Mouse (Mus musculus): Measurements from ENCODE around the gene Gm44965. TPM values are rescaled to one million over a fixed set of nuclear protein-coding genes. Genes with fewer than 3 reads are reported as not detected.

Gm44965 gene
- polyA plus RNA-seq, 1 experiment from 2014 or later: not detected

DNA sequence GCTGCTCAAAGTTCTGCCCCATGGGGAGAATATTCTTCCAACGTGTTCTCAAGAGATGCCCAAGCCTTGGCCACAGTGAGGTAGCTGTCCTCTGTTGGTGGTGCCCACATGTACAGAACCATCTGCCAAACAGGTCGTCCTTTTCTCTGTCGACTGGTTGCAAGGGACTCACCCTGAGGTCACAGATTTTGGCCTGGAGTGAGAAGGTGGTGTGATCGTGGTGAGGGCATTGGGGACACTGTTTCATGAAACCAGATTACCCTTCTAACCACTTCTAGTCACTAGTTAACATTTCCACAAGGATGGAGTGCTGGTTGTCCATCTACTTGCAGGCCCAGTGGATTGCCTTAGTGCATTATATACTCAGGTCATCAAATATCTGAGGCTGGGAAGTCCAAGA is 55.0 kb downstream of the Gm44965 start:
- no peak for ATAC-seq (replicated peaks; ENCODE audit: low FRiP score)
- Histone ChIP-seq H3K4me1 (peaks cover 4% of the 10 kb centered on the region), H3K27me3 (peaks cover 3% of the 10 kb centered on the region; the same call in 1 of the 2 replicates), H3K4me3 (replicated peaks) (no peak overlapping the region), H3K27ac (no peak overlapping the region), H3K9ac (no peak overlapping the region), H3K4me2 (no peak overlapping the region), H3K36me3 (no peaks in the 10 kb centered on the region), H3K9me3 (replicated peaks) (no peaks in the 10 kb centered on the region)
- 89% methylated on average over 4 of the region's 4 CpGs for WGBS

DNA sequence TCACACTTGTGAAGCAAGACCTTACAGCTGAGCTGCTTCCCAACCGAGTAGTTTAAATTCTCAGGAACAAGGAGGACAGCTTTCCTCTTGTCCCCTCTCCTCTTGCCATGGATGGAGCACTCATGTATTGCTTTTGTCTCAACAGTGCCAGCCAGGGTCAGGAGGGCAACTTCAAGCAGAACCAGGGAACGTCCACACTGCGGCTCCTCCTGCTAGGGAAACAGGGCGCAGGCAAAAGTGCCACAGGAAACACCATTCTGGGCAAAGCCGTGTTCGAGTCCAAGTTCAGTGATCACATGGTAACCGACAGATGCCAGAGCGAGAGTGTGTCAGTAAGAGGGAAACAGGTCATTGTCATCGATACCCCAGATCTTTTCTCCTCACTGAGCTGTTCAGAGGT is 56.3 kb downstream of the Gm44965 start:
- H3K4me3 ChIP-seq (replicated peaks): no peak overlapping the region
- WGBS: 89% methylated on average over 9 of the region's 9 CpGs
- H3K36me3 ChIP-seq: no peaks in the 10 kb centered on the region
- no peak overlapping the region for H3K27ac ChIP-seq
- no peak overlapping the region for H3K9ac ChIP-seq
- no peak overlapping the region for H3K4me2 ChIP-seq
- H3K27me3 ChIP-seq: peaks cover 2% of the 10 kb centered on the region; the same call in 1 of the 2 replicates
- H3K9me3 ChIP-seq (replicated peaks): no peaks in the 10 kb centered on the region
- ATAC-seq (replicated peaks; ENCODE audit: low FRiP score): no peak
- H3K4me1 ChIP-seq: peaks cover 4% of the 10 kb centered on the region

DNA sequence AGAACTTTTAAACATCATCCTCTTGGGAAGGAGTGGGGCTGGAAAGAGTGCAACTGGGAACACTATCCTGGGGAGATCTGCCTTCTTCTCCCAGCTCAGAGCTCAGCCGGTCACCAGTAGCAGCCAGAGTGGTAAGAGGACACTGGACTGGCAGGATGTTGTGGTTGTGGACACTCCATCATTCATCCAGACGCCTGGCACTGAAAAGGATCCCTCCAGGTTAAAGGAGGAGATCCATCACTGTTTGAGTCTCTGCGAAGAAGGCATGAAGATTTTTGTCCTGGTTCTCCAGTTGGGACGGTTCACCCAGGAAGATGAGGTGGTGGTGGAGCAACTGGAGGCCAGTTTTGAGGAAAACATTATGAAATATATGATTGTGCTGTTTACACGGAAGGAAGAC is 65.0 kb downstream of the Gm44965 start:
- no peak overlapping the region for H3K27ac ChIP-seq
- 58% methylated on average over 5 of the region's 5 CpGs for WGBS
- H3K9me3 ChIP-seq (replicated peaks): no peaks in the 10 kb centered on the region
- H3K4me2 ChIP-seq: no peak overlapping the region
- no peaks in the 10 kb centered on the region for H3K36me3 ChIP-seq
- H3K4me1 ChIP-seq: no peaks in the 10 kb centered on the region
- H3K4me3 ChIP-seq (replicated peaks): no peak overlapping the region
- no peak for ATAC-seq (replicated peaks; ENCODE audit: low FRiP score)
- no peaks in the 10 kb centered on the region for H3K27me3 ChIP-seq
- H3K9ac ChIP-seq: no peak overlapping the region

DNA sequence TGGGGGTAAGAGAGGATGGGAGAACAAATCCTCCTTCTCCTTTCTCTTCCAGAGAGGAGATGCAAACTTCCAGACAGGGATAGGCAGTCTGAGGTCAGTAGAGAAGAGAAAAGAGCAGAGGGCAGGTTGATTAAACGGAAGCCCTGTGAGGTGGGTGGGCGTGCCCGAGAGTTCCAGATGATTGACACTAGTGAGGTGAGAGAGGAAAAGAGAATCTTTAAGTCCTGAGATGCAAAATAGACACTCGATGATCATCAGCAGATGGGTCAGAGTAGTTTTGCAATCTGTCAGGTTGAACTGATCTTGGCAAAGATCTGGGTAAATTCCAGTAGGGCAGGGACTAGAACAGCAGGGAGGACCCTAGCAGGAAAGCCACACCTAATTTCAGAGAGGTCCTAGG is 71.0 kb downstream of the Gm44965 start:
- H3K27me3 ChIP-seq: no peaks in the 10 kb centered on the region
- no peaks in the 10 kb centered on the region for H3K4me1 ChIP-seq
- 80% methylated on average over 4 of the region's 4 CpGs for WGBS
- no peak overlapping the region for H3K9ac ChIP-seq
- no peak overlapping the region for H3K4me2 ChIP-seq
- H3K36me3 ChIP-seq: no peaks in the 10 kb centered on the region
- no peaks in the 10 kb centered on the region for H3K9me3 ChIP-seq (replicated peaks)
- no peak overlapping the region for H3K4me3 ChIP-seq (replicated peaks)
- H3K27ac ChIP-seq: no peak overlapping the region
- ATAC-seq (replicated peaks; ENCODE audit: low FRiP score): no peak

DNA sequence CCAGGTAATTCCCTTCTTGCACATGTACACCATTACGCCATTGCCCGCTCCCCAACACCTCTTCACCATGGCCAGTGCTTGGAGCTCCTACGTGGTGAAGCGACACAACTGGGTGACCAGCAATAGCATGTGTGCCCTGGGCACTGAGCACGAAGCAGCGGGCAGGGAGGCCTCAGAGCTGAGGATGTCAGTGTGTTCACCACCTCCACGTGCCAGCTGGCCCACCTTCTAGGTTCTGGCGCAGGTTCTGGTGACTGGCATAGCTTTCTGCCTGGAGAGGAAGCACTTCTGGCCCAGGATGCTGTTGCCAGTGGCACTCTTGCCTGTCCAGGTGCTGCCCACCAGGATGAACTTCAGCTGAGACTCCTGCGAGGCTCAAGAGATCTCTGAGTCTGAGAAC is 71.7 kb downstream of the Gm44965 start:
- no peak for ATAC-seq (replicated peaks; ENCODE audit: low FRiP score)
- 92% methylated on average over 9 of the region's 9 CpGs for WGBS
- H3K27ac ChIP-seq: 0 out of 2 replicates have a peak overlapping the region, but pooled peaks have one; percentile 68

DNA sequence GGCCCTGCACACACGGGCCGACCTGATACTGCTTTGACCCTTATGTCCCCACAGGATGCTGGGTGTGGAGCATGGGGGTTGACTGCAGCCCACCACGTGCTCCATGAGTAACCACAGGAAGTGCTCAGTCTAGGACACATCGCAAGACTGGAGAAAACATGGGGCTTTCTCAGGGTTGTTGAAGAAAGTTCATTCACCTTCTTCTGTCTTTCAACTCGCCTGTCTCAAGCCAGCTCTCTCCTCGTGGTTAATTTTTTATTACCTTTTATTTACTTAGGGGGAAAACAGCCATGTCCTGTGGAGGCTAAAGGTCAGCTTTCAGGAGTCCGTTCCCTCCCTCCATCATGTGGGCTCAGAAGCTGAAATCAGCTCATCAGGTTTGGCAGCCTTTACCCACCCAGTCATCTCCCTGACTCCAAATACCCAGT is 72.4 kb downstream of the Gm44965 start:
- Histone ChIP-seq H3K9me3 (replicated peaks) (no peaks in the 10 kb centered on the region), H3K27ac (peak overlapping the region; percentile 68; the same call in 1 of the 2 replicates), H3K4me2 (no peak overlapping the region), H3K27me3 (no peaks in the 10 kb centered on the region), H3K9ac (no peak overlapping the region), H3K4me1 (no peaks in the 10 kb centered on the region), H3K4me3 (replicated peaks) (no peak overlapping the region), H3K36me3 (no peaks in the 10 kb centered on the region)
- WGBS: 31% methylated on average over 7 of the region's 7 CpGs
- no peak; the same call in 1 of the 2 replicates for ATAC-seq (replicated peaks; ENCODE audit: low FRiP score)

More for the DNA sequence above, 71.7 kb downstream of the Gm44965 start:
- H3K9me3 ChIP-seq (replicated peaks): no peaks in the 10 kb centered on the region
- no peaks in the 10 kb centered on the region for H3K27me3 ChIP-seq
- H3K9ac ChIP-seq: no peak overlapping the region
- no peaks in the 10 kb centered on the region for H3K36me3 ChIP-seq
- no peak overlapping the region for H3K4me2 ChIP-seq
- no peak overlapping the region for H3K4me3 ChIP-seq (replicated peaks)
- no peaks in the 10 kb centered on the region for H3K4me1 ChIP-seq

DNA sequence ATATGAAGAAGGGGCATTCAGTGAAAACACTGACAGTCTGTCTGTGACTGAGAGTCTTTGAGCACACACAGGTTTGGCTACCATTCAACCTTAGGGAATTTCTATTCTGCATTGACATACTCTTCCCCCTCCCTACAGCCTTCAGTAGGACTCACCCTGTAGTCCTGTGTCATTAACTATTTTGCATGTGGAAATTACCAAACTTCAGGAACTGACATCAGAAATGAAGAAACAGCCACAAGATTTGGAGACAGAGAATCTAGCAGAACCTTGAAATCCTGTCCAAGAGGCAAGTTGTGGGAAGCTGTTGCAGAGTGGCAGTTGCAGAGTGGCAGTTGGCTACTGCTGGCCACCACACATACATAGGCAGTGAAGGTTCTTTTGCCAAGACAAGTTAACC is 74.3 kb downstream of the Gm44965 start:
- no peak overlapping the region for H3K27ac ChIP-seq
- H3K27me3 ChIP-seq: no peaks in the 10 kb centered on the region
- no peaks in the 10 kb centered on the region for H3K9me3 ChIP-seq (replicated peaks)
- H3K4me3 ChIP-seq (replicated peaks): no peak overlapping the region
- H3K4me2 ChIP-seq: no peak overlapping the region
- no peak for ATAC-seq (replicated peaks; ENCODE audit: low FRiP score)
- H3K4me1 ChIP-seq: no peaks in the 10 kb centered on the region
- no peak overlapping the region for H3K9ac ChIP-seq
- no peaks in the 10 kb centered on the region for H3K36me3 ChIP-seq

Other genes with a start within 250 kb of the Gm44965 start
- 21.2 and 23.6 TPM in 2 replicates for gene Krba1, start 198.4 kb upstream of the Gm44965 start, polyA plus RNA-seq (2015; fragmentation: Nextera tagmentation; extraction: Ambion mirVana)
- 27.2 and 29.6 TPM in 2 replicates for gene Zfp467, start 148.1 kb upstream of the Gm44965 start, polyA plus RNA-seq (2015; fragmentation: Nextera tagmentation; extraction: Ambion mirVana)
- gene Sspo, start 145.7 kb upstream of the Gm44965 start, polyA plus RNA-seq (2015; fragmentation: Nextera tagmentation; extraction: Ambion mirVana): 0.22 and 0.86 TPM in 2 replicates
- gene Atp6v0e2, start 56.3 kb upstream of the Gm44965 start, polyA plus RNA-seq (2015; fragmentation: Nextera tagmentation; extraction: Ambion mirVana): 28.0 and 29.6 TPM in 2 replicates
- 12.8 and 16.4 TPM in 2 replicates for gene Lrrc61, start 39.1 kb upstream of the Gm44965 start, polyA plus RNA-seq (2015; fragmentation: Nextera tagmentation; extraction: Ambion mirVana)
- gene Rarres2, start 21.2 kb upstream of the Gm44965 start, polyA plus RNA-seq (2015; fragmentation: Nextera tagmentation; extraction: Ambion mirVana): 55.4 and 68.7 TPM in 2 replicates
- gene Gm45021, start 4.3 kb upstream of the Gm44965 start, polyA plus RNA-seq (2015; fragmentation: Nextera tagmentation; extraction: Ambion mirVana): not detected in 2 replicates
- 43.8 and 47.3 TPM in 2 replicates for gene Repin1, start 58 bp upstream of the Gm44965 start, polyA plus RNA-seq (2015; fragmentation: Nextera tagmentation; extraction: Ambion mirVana)
- 7.0 and 7.9 TPM in 2 replicates for gene Zfp775, start 8.1 kb downstream of the Gm44965 start, polyA plus RNA-seq (2015; fragmentation: Nextera tagmentation; extraction: Ambion mirVana)
- 3.0 and 3.1 TPM in 2 replicates for gene AI854703, start 32.8 kb downstream of the Gm44965 start, polyA plus RNA-seq (2015; fragmentation: Nextera tagmentation; extraction: Ambion mirVana)
- 3.3 and 3.8 TPM in 2 replicates for gene Gimap8, start 53.3 kb downstream of the Gm44965 start, polyA plus RNA-seq (2015; fragmentation: Nextera tagmentation; extraction: Ambion mirVana)
- gene Gimap9, start 82.2 kb downstream of the Gm44965 start, polyA plus RNA-seq (2015; fragmentation: Nextera tagmentation; extraction: Ambion mirVana): 11.7 and 12.6 TPM in 2 replicates
- 69.5 and 72.5 TPM in 2 replicates for gene Gimap4, start 90.6 kb downstream of the Gm44965 start, polyA plus RNA-seq (2015; fragmentation: Nextera tagmentation; extraction: Ambion mirVana)
- gene Gimap6, start 114.3 kb downstream of the Gm44965 start, polyA plus RNA-seq (2015; fragmentation: Nextera tagmentation; extraction: Ambion mirVana): 50.6 and 51.3 TPM in 2 replicates
- 2.7 and 3.3 TPM in 2 replicates for gene Gm28053, start 124.7 kb downstream of the Gm44965 start, polyA plus RNA-seq (2015; fragmentation: Nextera tagmentation; extraction: Ambion mirVana)
- not detected in 2 replicates for gene Gimap7, start 124.7 kb downstream of the Gm44965 start, polyA plus RNA-seq (2015; fragmentation: Nextera tagmentation; extraction: Ambion mirVana)
- gene Gimap1, start 145.1 kb downstream of the Gm44965 start, polyA plus RNA-seq (2015; fragmentation: Nextera tagmentation; extraction: Ambion mirVana): 32.4 and 33.1 TPM in 2 replicates
- gene Gimap5, start 152.3 kb downstream of the Gm44965 start, polyA plus RNA-seq (2015; fragmentation: Nextera tagmentation; extraction: Ambion mirVana): 16.4 and 16.5 TPM in 2 replicates
- gene Gimap3, start 176.9 kb downstream of the Gm44965 start, polyA plus RNA-seq (2015; fragmentation: Nextera tagmentation; extraction: Ambion mirVana): 0.08 TPM in 1 of 2 replicates, not detected in the other
- gene Tmem176a, start 247.0 kb downstream of the Gm44965 start, polyA plus RNA-seq (2015; fragmentation: Nextera tagmentation; extraction: Ambion mirVana): 148 and 153 TPM in 2 replicates
- 353 and 363 TPM in 2 replicates for gene Tmem176b, start 247.6 kb downstream of the Gm44965 start, polyA plus RNA-seq (2015; fragmentation: Nextera tagmentation; extraction: Ambion mirVana)

Measured in kidney, embryonic 15.5 days (tissue).